Mouse (Mus musculus) left cerebral cortex, adult 18-20 months (tissue): Measurements from ENCODE around the gene Hltf. TPM values are rescaled to one million over a fixed set of nuclear protein-coding genes. Genes with fewer than 3 reads are reported as not detected.

Source experiments
- DNase-seq, 2 experiments: peaks; one replicate each; pipeline ENCODE4 v3.0.0; 2021 to 2022; ENCODE audit warnings: low spot score in 2 of 2, mixed read lengths in 1 of 2
- total RNA-seq, 2 experiments: library from RNA; stranded (reverse); gene quantifications; 2 replicates each; pipeline ENCODE4 v1.2.3; 2021

The Hltf gene
- total RNA-seq, 2 experiments from 2014 or later, result 21.6 to 26.0 TPM

GRCm38 (mm10) chr3:20144401-20144800, 86.8 kb downstream of the Hltf start:
- DNase-seq, result no peak

- no peak for DNase-seq
Observed at GRCm38 (mm10) chr3:20145696-20146113, 88.1 kb downstream of the Hltf start.

- no peak for DNase-seq
Observed at GRCm38 (mm10) chr3:20146884-20147395, 89.3 kb downstream of the Hltf start.

GRCm38 (mm10) chr3:20147647-20148046, 90.0 kb downstream of the Hltf start:
- DNase-seq, result no peak

GRCm38 (mm10) chr3:20150511-20150910, 92.9 kb downstream of the Hltf start:
- DNase-seq, result no peak

GRCm38 (mm10) chr3:20151651-20152050, 94.0 kb downstream of the Hltf start:
- no peak for DNase-seq

GRCm38 (mm10) chr3:20154531-20155367, 97.1 kb downstream of the Hltf start, which contains the start of gene Gyg:
Gene Gyg (minus strand): TSS chr3:20155317.
- peak; percentile 40 to 57 for DNase-seq

GRCm38 (mm10) chr3:20155476-20155875, 97.9 kb downstream of the Hltf start:
- no peak for DNase-seq

GRCm38 (mm10) chr3:20167487-20167886, 109.9 kb downstream of the Hltf start:
- no peak for DNase-seq

Other genes starting within 250 kb of the Hltf start
- gene Cp, start 100.8 kb upstream of the Hltf start, total RNA-seq, result 10 to 100 TPM; 11.5 to 16.2 TPM
- 10 to 100 TPM; 13.0 to 16.4 TPM for gene Hps3, start 22.5 kb upstream of the Hltf start, total RNA-seq
- 10 to 100 TPM; 30.0 to 31.7 TPM for gene Gyg, start 97.5 kb downstream of the Hltf start, total RNA-seq
- not detected for gene Cpa3, start 184.4 kb downstream of the Hltf start, total RNA-seq
- under 1 TPM in 1 of 2 experiments, not detected in 1; 0.14 TPM for gene Cpb1, start 217.9 kb downstream of the Hltf start, total RNA-seq